Mouse (Mus musculus): ENCODE results near the gene Prtn3. TPM values are rescaled to one million over a fixed set of nuclear protein-coding genes. Genes with fewer than 3 reads are reported as not detected.

Prtn3 gene
- polyA plus RNA-seq, 1 experiment from 2014 or later, result 8.1 TPM

DNA sequence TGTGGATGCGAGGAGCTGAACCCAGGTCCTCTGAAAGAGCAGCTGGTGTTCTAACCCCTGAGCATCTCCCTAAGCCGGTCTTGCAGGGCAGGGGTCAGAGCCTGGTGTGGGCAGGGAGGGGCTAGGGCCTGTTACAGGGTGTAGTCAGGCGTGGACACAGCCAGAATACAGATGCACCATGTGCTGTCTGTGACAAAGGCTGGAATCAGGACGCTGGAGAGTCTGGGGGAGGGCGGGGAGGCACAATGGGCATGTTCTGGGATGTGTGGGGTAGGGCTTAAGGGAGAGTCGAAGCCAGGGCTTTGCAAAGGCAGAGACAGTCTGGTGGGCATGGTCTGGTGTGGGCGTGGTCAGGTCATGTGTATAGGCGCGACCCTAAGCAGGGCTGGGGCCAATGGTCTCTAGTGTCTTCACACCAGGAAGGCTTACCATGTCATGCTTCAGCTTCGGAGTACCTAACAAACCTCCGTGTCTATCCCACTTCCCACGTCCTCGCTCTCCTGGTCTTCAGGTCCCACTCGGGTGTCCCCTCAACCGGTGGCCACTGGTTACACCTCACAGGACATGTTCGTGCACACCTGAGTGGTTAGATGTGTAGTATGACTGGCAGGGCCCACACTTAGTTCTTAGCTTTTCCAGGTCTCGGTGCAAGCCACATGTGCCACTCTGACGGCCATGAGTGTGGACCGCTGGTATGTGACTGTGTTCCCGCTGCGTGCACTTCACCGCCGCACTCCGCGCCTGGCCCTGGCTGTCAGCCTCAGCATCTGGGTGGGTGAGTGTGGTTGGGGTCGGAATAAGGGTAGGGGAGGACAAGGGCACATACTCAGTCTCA is 46.0 kb downstream of the Prtn3 start:
- H3K36me3 ChIP-seq (replicated peaks), result no peaks in the 10 kb centered on the region
- H3K4me1 ChIP-seq, result peaks cover 63% of the 10 kb centered on the region
- H3K4me3 ChIP-seq, result peak overlapping the region; percentile 41
- WGBS, result 17% methylated on average over 26 of the region's 26 CpGs
- no peak for DNase-seq (ENCODE audit: extremely low spot score, low spot score)
- peaks cover 79% of the 10 kb centered on the region for H3K27me3 ChIP-seq (ENCODE audit: poor library complexity, severe bottlenecking)
- no peaks in the 10 kb centered on the region for H3K9me3 ChIP-seq
- H3K27ac ChIP-seq, result no peak overlapping the region

DNA sequence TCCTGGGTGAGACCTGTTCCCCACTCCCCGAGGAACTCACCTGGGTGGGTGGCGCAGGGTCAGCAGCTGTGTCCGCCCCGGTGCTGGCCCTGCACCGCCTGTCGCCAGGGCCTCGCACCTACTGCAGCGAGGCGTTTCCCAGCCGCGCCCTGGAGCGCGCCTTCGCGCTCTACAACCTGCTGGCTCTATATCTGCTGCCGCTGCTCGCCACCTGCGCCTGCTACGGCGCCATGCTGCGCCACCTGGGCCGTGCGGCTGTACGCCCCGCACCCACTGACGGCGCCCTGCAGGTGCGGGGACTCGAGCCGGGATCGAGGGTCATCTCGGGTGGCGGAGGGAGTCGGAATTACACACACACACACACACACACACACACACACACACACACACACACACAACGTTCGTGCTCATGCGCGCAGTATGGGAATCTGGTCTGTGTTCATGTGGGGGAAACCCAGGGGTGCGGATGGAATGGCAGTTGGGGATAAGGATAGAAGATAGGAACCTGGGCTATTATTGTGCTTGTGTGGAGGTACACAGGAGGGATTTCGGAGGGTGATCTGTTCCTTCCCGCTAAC is 46.8 kb downstream of the Prtn3 start, which contains the start of gene R3hdm4:
Gene R3hdm4 (minus strand): TSS at position 251 of the 578 bp plus-strand sequence.
- Histone ChIP-seq H3K27me3 (ENCODE audit: poor library complexity, severe bottlenecking) (peaks cover 82% of the 10 kb centered on the region), H3K36me3 (replicated peaks) (no peaks in the 10 kb centered on the region), H3K4me1 (peaks cover 63% of the 10 kb centered on the region), H3K9me3 (no peaks in the 10 kb centered on the region), H3K4me3 (peak within 1 kb of the TSS; percentile 41), H3K27ac (no peak within 1 kb of the TSS)
- 6% methylated on average over 41 of the region's 41 CpGs for WGBS
- no peak for DNase-seq (ENCODE audit: extremely low spot score, low spot score)

DNA sequence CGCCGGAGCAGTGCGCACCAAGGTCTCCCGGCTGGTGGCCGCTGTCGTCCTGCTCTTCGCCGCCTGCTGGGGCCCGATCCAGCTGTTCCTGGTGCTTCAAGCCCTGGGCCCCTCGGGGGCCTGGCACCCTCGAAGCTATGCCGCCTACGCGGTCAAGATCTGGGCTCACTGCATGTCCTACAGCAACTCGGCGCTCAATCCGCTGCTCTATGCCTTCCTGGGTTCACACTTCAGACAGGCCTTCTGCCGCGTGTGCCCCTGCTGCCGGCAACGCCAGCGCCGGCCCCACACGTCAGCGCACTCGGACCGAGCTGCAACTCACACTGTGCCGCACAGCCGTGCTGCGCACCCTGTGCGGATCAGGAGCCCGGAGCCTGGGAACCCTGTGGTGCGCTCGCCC is 47.3 kb downstream of the Prtn3 start:
- WGBS, result under 1% methylated on average over 34 of the region's 34 CpGs
- Histone ChIP-seq H3K4me1 (peaks cover 63% of the 10 kb centered on the region), H3K4me3 (peak overlapping the region; percentile 41), H3K27me3 (ENCODE audit: poor library complexity, severe bottlenecking) (peaks cover 85% of the 10 kb centered on the region), H3K27ac (no peak overlapping the region), H3K9me3 (no peaks in the 10 kb centered on the region), H3K36me3 (replicated peaks) (no peaks in the 10 kb centered on the region)
- DNase-seq (ENCODE audit: extremely low spot score, low spot score), result no peak

DNA sequence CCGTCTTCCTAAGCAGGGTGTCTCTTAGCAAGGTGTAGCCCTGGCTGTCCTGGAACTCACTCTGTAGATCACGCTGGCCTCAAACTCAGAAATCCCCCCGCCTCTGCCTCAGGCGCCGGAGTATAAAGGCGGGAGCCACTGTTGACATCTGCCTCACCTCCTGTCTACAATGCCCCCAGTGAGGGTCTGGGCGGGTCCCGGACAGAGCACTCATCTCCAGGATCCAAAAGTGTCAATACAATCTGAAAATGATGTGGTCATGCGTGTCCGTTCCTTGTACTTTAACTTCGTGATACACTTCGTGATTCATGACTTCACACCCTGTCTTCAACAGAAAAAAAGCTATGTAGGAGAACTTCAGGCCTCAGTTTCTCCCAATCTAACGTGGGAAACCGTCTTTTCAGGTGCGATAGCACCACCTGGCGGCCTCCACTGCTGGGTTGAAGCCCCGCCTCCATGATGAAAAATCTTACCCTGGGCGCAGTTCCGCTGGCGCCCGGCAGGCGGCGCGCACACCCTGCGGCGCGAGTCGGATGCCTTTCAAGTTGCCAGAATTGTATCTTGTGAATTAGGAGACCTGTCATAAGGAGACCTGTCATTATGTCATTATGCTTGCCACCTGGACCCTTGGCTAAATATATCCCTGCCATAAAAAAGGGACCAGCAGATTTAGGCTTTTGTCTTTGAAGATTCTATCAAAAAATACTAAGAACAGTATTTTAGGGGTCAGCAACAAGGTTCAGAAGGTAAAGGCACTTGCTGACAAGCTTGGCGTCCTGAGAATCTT is 50.9 kb downstream of the Prtn3 start:
- peaks cover 51% of the 10 kb centered on the region for H3K27me3 ChIP-seq (ENCODE audit: poor library complexity, severe bottlenecking)
- 11% methylated on average over 29 of the region's 29 CpGs for WGBS
- H3K27ac ChIP-seq, result no peak overlapping the region
- peaks cover 64% of the 10 kb centered on the region for H3K4me1 ChIP-seq
- no peaks in the 10 kb centered on the region for H3K9me3 ChIP-seq
- peak overlapping the region; percentile 18 for H3K4me3 ChIP-seq
- peak; percentile 88 for DNase-seq (ENCODE audit: extremely low spot score, low spot score)
- no peaks in the 10 kb centered on the region for H3K36me3 ChIP-seq (replicated peaks)

DNA sequence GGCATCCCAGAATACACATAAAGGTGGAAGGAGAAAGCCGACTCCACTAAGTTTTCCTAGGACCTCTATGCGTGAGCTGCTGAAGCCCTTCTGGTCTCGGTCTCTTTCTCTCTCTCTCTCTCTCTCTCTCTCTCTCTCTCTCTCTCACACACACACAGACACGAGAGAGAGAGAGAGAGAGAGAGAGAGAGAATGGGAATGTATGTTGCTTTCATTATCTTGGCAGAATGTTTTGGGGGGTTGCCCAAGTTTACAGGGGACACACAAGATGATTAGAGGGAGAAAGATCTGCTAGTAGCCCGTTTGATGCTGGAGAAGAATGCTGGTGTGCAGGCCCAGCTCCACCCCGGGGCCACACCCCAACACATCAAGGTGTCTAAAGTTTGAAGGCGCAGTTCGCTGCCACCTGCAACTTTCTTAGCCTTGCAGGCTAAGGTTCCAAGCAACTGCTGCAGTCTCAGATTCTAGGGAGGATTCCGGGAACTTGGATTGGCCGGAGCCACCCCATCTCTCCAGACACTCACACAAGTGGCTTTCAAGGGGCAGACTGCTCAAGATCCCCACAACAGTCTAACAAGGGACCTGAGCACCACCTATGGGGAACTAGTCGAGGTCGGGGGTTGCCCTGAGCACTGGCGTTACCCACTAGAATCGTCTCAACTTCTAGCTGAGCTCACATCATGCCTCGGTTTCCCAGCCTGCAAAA is 51.7 kb downstream of the Prtn3 start:
- DNase-seq (ENCODE audit: extremely low spot score, low spot score), result no peak

GRCm38 (mm10) chr10:79926491-79927323 is 52.4 kb downstream of the Prtn3 start, which contains the start of gene Arid3a:
Gene Arid3a (plus strand): TSS chr10:79927043.
- H3K9me3 ChIP-seq, result no peaks in the 10 kb centered on the region
- H3K36me3 ChIP-seq (replicated peaks), result peaks cover 15% of the 10 kb centered on the region
- H3K4me3 ChIP-seq, result peak within 1 kb of the TSS; percentile 98
- DNase-seq (ENCODE audit: extremely low spot score, low spot score), result peak; percentile 89
- peaks cover 35% of the 10 kb centered on the region for H3K27me3 ChIP-seq (ENCODE audit: poor library complexity, severe bottlenecking)
- peaks cover 62% of the 10 kb centered on the region for H3K4me1 ChIP-seq
- peak within 1 kb of the TSS; percentile 95 for H3K27ac ChIP-seq
- under 1% methylated on average over 63 of the region's 63 CpGs for WGBS

More for the DNA sequence above, 51.7 kb downstream of the Prtn3 start:
- Histone ChIP-seq H3K4me1 (peaks cover 64% of the 10 kb centered on the region), H3K9me3 (no peaks in the 10 kb centered on the region), H3K36me3 (replicated peaks) (peaks cover 7% of the 10 kb centered on the region), H3K4me3 (peak overlapping the region; percentile 98), H3K27me3 (ENCODE audit: poor library complexity, severe bottlenecking) (peaks cover 43% of the 10 kb centered on the region), H3K27ac (peak overlapping the region; percentile 95)
- 14% methylated on average over 15 of the region's 15 CpGs for WGBS

- H3K9me3 ChIP-seq, result no peaks in the 10 kb centered on the region
- peak overlapping the region; percentile 95 for H3K27ac ChIP-seq
- DNase-seq (ENCODE audit: extremely low spot score, low spot score), result peak; percentile 69
- H3K4me3 ChIP-seq, result peak overlapping the region; percentile 98
- WGBS, result under 1% methylated on average over 54 of the region's 54 CpGs
- H3K4me1 ChIP-seq, result peaks cover 67% of the 10 kb centered on the region
- peaks cover 28% of the 10 kb centered on the region for H3K27me3 ChIP-seq (ENCODE audit: poor library complexity, severe bottlenecking)
- peaks cover 23% of the 10 kb centered on the region for H3K36me3 ChIP-seq (replicated peaks)
Measured at GRCm38 (mm10) chr10:79927324-79928029, 53.2 kb downstream of the Prtn3 start.

- peaks cover 21% of the 10 kb centered on the region for H3K27me3 ChIP-seq (ENCODE audit: poor library complexity, severe bottlenecking)
Measured at GRCm38 (mm10) chr10:79928030-79928694, 53.9 kb downstream of the Prtn3 start.

GRCm38 (mm10) chr10:79928907-79929701 is 54.8 kb downstream of the Prtn3 start:
- H3K27ac ChIP-seq, result peak overlapping the region; percentile 95
- H3K27me3 ChIP-seq (ENCODE audit: poor library complexity, severe bottlenecking), result peaks cover 11% of the 10 kb centered on the region
- DNase-seq (ENCODE audit: extremely low spot score, low spot score), result no peak
- H3K4me3 ChIP-seq, result peak overlapping the region; percentile 98
- WGBS, result 26% methylated on average over 9 of the region's 9 CpGs
- no peaks in the 10 kb centered on the region for H3K9me3 ChIP-seq
- peaks cover 38% of the 10 kb centered on the region for H3K36me3 ChIP-seq (replicated peaks)
- peaks cover 83% of the 10 kb centered on the region for H3K4me1 ChIP-seq

More at GRCm38 (mm10) chr10:79928030-79928694, 53.9 kb downstream of the Prtn3 start:
- peak overlapping the region; percentile 95 for H3K27ac ChIP-seq
- DNase-seq (ENCODE audit: extremely low spot score, low spot score), result peak; percentile 37
- WGBS, result 1% methylated on average over 29 of the region's 29 CpGs
- no peaks in the 10 kb centered on the region for H3K9me3 ChIP-seq
- peaks cover 73% of the 10 kb centered on the region for H3K4me1 ChIP-seq
- peaks cover 29% of the 10 kb centered on the region for H3K36me3 ChIP-seq (replicated peaks)
- H3K4me3 ChIP-seq, result peak overlapping the region; percentile 98
